Mouse (Mus musculus) liver, adult 2 months (tissue): Measurements from ENCODE around the gene Cabin1.

Experiments used
- CTCF ChIP-seq: fragments of 200-500 bp; IDR thresholded peaks from 2 replicates; pipeline ENCODE4 v1.5.1; 2011; ENCODE audit warnings: low read depth, low read length, control low read depth
- POLR2A ChIP-seq: fragments of 200-500 bp; IDR thresholded peaks from 2 replicates; pipeline ENCODE4 v1.6.1; 2011; ENCODE audit warnings: low read length, control low read depth; ENCODE audit not compliant: insufficient read depth; ENCODE audit errors: extremely low read depth

DNA sequence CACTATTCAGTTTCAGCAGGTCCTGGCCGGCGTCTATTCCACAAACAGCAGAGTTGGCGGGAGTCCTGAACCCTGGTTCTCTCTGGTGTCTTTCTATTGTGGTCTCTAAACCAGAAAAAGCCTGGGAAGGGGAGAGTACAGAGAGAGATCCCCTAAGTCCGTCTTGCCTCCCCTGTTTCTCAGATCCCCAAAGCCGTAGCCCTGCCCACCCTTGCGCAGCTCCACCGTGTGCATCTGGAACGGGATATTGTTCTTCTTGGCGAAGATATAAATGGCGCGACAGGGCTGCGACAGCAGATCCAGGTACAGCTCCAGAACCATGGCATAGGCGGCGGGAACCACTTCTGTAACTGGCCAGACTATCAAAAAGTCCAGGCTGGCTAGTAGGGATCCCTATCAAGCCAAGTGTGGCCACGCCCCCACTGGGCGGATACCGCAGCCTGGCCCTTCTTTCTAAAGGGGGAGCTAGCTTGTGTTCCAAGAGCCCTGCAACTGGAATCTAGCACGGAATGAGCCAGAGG is 34.1 kb upstream of the Cabin1 start, which contains the start of gene Gstt1:
- TF ChIP-seq POLR2A (peak; percentile 81; the same call in 1 of the 2 replicates), CTCF (no peak)
